Mouse (Mus musculus): Measurements from ENCODE around the gene Gatad2a. TPM values are rescaled to one million over a fixed set of nuclear protein-coding genes. Genes with fewer than 3 reads are reported as not detected.
A peak's percentile ranks its signal among the peaks of the same experiment; 100 is the strongest.

Gene Gatad2a
- polyA plus RNA-seq, 1 experiment: 36.9 TPM

- DNase-seq: peak; percentile 97 to 99
- WGBS: 1% methylated on average over 41 of the region's 41 CpGs
- peaks cover 17% of the 10 kb centered on the region for H3K4me1 ChIP-seq (ENCODE audit: control insufficient read depth, insufficient read depth, low read length)
- peak overlapping the region; percentile 88 for H3K27ac ChIP-seq (ENCODE audit: insufficient read depth, low read length)
- H3K4me3 ChIP-seq (replicated peaks; ENCODE audit: insufficient read depth, low read depth, low read length): peak overlapping the region; percentile 89
- no peaks in the 10 kb centered on the region for H3K27me3 ChIP-seq (ENCODE audit: control insufficient read depth, insufficient read depth, low read length)
- TF ChIP-seq POLR2A (IDR thresholded peaks at IDR 0.05; ENCODE audit: borderline replicate concordance, insufficient read depth, low read length): peak; percentile 88
- peak; percentile 48; the same call in 1 of the 2 replicates for TF ChIP-seq CTCF (IDR thresholded peaks at IDR 0.05; ENCODE audit: borderline replicate concordance, insufficient read depth, low read depth, low read length)
These were observed 94.6 kb downstream of the Gatad2a start for GRCm38 (mm10) chr8:69901484-69902162.

GRCm38 (mm10) chr8:69900895-69901451 lies 95.2 kb downstream of the Gatad2a start:
- no peak for DNase-seq
- no peak for TF ChIP-seq CTCF (IDR thresholded peaks at IDR 0.05; ENCODE audit: borderline replicate concordance, insufficient read depth, low read depth, low read length)
- no peak for TF ChIP-seq POLR2A (IDR thresholded peaks at IDR 0.05; ENCODE audit: borderline replicate concordance, insufficient read depth, low read length)
- WGBS: 9% methylated on average over 12 of the region's 12 CpGs
- Histone ChIP-seq H3K4me3 (replicated peaks; ENCODE audit: insufficient read depth, low read depth, low read length) (peak overlapping the region; percentile 89), H3K27me3 (ENCODE audit: control insufficient read depth, insufficient read depth, low read length) (no peaks in the 10 kb centered on the region), H3K4me1 (ENCODE audit: control insufficient read depth, insufficient read depth, low read length) (peaks cover 20% of the 10 kb centered on the region), H3K27ac (ENCODE audit: insufficient read depth, low read length) (peak overlapping the region; percentile 88)

- no peaks in the 10 kb centered on the region for H3K27me3 ChIP-seq (ENCODE audit: control insufficient read depth, insufficient read depth, low read length)
- no peak for DNase-seq
- no peak overlapping the region for H3K4me3 ChIP-seq (replicated peaks; ENCODE audit: insufficient read depth, low read depth, low read length)
- WGBS: 87% methylated on average over 2 of the region's 2 CpGs
- peaks cover 24% of the 10 kb centered on the region for H3K4me1 ChIP-seq (ENCODE audit: control insufficient read depth, insufficient read depth, low read length)
- no peak overlapping the region for H3K27ac ChIP-seq (ENCODE audit: insufficient read depth, low read length)
- no peak for TF ChIP-seq CTCF (IDR thresholded peaks at IDR 0.05; ENCODE audit: borderline replicate concordance, insufficient read depth, low read depth, low read length)
These were observed 96.3 kb downstream of the Gatad2a start for GRCm38 (mm10) chr8:69899876-69900275.

- no peak for TF ChIP-seq CTCF (IDR thresholded peaks at IDR 0.05; ENCODE audit: borderline replicate concordance, insufficient read depth, low read depth, low read length)
- TF ChIP-seq POLR2A (IDR thresholded peaks at IDR 0.05; ENCODE audit: borderline replicate concordance, insufficient read depth, low read length): no peak
- DNase-seq: no peak
- Histone ChIP-seq H3K4me3 (replicated peaks; ENCODE audit: insufficient read depth, low read depth, low read length) (no peak overlapping the region), H3K4me1 (ENCODE audit: control insufficient read depth, insufficient read depth, low read length) (peaks cover 29% of the 10 kb centered on the region), H3K27me3 (ENCODE audit: control insufficient read depth, insufficient read depth, low read length) (no peaks in the 10 kb centered on the region), H3K27ac (ENCODE audit: insufficient read depth, low read length) (no peak overlapping the region)
- 73% methylated on average over 6 of the region's 6 CpGs for WGBS
These were observed 98.3 kb downstream of the Gatad2a start for GRCm38 (mm10) chr8:69897857-69898256.

- WGBS: 33% methylated on average over 4 of the region's 4 CpGs
- Histone ChIP-seq H3K4me3 (replicated peaks; ENCODE audit: insufficient read depth, low read depth, low read length) (no peak overlapping the region), H3K27ac (ENCODE audit: insufficient read depth, low read length) (no peak overlapping the region), H3K27me3 (ENCODE audit: control insufficient read depth, insufficient read depth, low read length) (no peaks in the 10 kb centered on the region), H3K4me1 (ENCODE audit: control insufficient read depth, insufficient read depth, low read length) (peaks cover 25% of the 10 kb centered on the region)
- no peak for DNase-seq
- no peak for TF ChIP-seq CTCF (IDR thresholded peaks at IDR 0.05; ENCODE audit: borderline replicate concordance, insufficient read depth, low read depth, low read length)
- TF ChIP-seq POLR2A (IDR thresholded peaks at IDR 0.05; ENCODE audit: borderline replicate concordance, insufficient read depth, low read length): no peak
These were observed 100.3 kb downstream of the Gatad2a start for GRCm38 (mm10) chr8:69895772-69896451.

GRCm38 (mm10) chr8:69894836-69895332 lies 101.3 kb downstream of the Gatad2a start:
- TF ChIP-seq POLR2A (IDR thresholded peaks at IDR 0.05; ENCODE audit: borderline replicate concordance, insufficient read depth, low read length) (no peak), CTCF (IDR thresholded peaks at IDR 0.05; ENCODE audit: borderline replicate concordance, insufficient read depth, low read depth, low read length) (no peak)
- WGBS: 52% methylated on average over 6 of the region's 6 CpGs
- no peaks in the 10 kb centered on the region for H3K27me3 ChIP-seq (ENCODE audit: control insufficient read depth, insufficient read depth, low read length)
- no peak overlapping the region for H3K27ac ChIP-seq (ENCODE audit: insufficient read depth, low read length)
- peaks cover 23% of the 10 kb centered on the region for H3K4me1 ChIP-seq (ENCODE audit: control insufficient read depth, insufficient read depth, low read length)
- no peak for DNase-seq
- no peak overlapping the region for H3K4me3 ChIP-seq (replicated peaks; ENCODE audit: insufficient read depth, low read depth, low read length)

GRCm38 (mm10) chr8:69893863-69894262 lies 102.3 kb downstream of the Gatad2a start:
- DNase-seq: peak in 1 of 2 experiments; percentile 48
- WGBS: 30% methylated on average over 17 of the region's 17 CpGs
- no peak for TF ChIP-seq POLR2A (IDR thresholded peaks at IDR 0.05; ENCODE audit: borderline replicate concordance, insufficient read depth, low read length)
- peak; percentile 48; the same call in 1 of the 2 replicates for TF ChIP-seq CTCF (IDR thresholded peaks at IDR 0.05; ENCODE audit: borderline replicate concordance, insufficient read depth, low read depth, low read length)
- Histone ChIP-seq H3K4me1 (ENCODE audit: control insufficient read depth, insufficient read depth, low read length) (peaks cover 23% of the 10 kb centered on the region), H3K27ac (ENCODE audit: insufficient read depth, low read length) (no peak overlapping the region), H3K4me3 (replicated peaks; ENCODE audit: insufficient read depth, low read depth, low read length) (no peak overlapping the region), H3K27me3 (ENCODE audit: control insufficient read depth, insufficient read depth, low read length) (no peaks in the 10 kb centered on the region)

Measured in cerebellum, adult 2 months (tissue).